Mouse (Mus musculus): ENCODE data around the gene Cep97.
A peak's percentile ranks its signal among the peaks of the same experiment; 100 is the strongest.
"Not testable (repeated sequence)": the region's sequence is repeated elsewhere in the genome, so short reads cannot be mapped to it uniquely, and the experiment has no call there.

Gene Cep97

GRCm38 (mm10) chr16:55947876-55948410, 13.3 kb upstream of the Cep97 start:
- not testable (repeated sequence) for DNase-seq (ENCODE audit: extremely low read depth, low read depth)

GRCm38 (mm10) chr16:55947266-55947665, 12.6 kb upstream of the Cep97 start:
- no peak for DNase-seq (ENCODE audit: extremely low read depth, low read depth)

- no peak for DNase-seq (ENCODE audit: extremely low read depth, low read depth)
Measured at GRCm38 (mm10) chr16:55940781-55941180, 6.1 kb upstream of the Cep97 start.

- DNase-seq (ENCODE audit: extremely low read depth, low read depth), result no peak
Measured at GRCm38 (mm10) chr16:55939703-55940102, 5.0 kb upstream of the Cep97 start.

- DNase-seq (ENCODE audit: extremely low read depth, low read depth), result no peak
Measured at GRCm38 (mm10) chr16:55938761-55939160, 4.1 kb upstream of the Cep97 start.

GRCm38 (mm10) chr16:55933681-55934343, 843 bp downstream of the Cep97 start:
- peak; percentile 28 for DNase-seq (ENCODE audit: extremely low read depth, low read depth)

GRCm38 (mm10) chr16:55924010-55924409, 10.6 kb downstream of the Cep97 start:
- DNase-seq (ENCODE audit: extremely low read depth, low read depth), result no peak

- no peak for DNase-seq (ENCODE audit: extremely low read depth, low read depth)
Measured at GRCm38 (mm10) chr16:55922079-55922478, 12.6 kb downstream of the Cep97 start.

GRCm38 (mm10) chr16:55914716-55915115, 19.9 kb downstream of the Cep97 start:
- DNase-seq (ENCODE audit: extremely low read depth, low read depth), result no peak

- DNase-seq (ENCODE audit: extremely low read depth, low read depth), result no peak
Measured at GRCm38 (mm10) chr16:55910208-55910793, 24.4 kb downstream of the Cep97 start.

GRCm38 (mm10) chr16:55906928-55907679, 27.6 kb downstream of the Cep97 start:
- no peak for DNase-seq (ENCODE audit: extremely low read depth, low read depth)

GRCm38 (mm10) chr16:55905370-55905769, 29.3 kb downstream of the Cep97 start:
- DNase-seq (ENCODE audit: extremely low read depth, low read depth), result no peak

GRCm38 (mm10) chr16:55901839-55902756, 32.6 kb downstream of the Cep97 start:
- no peak for DNase-seq (ENCODE audit: extremely low read depth, low read depth)

GRCm38 (mm10) chr16:55898385-55899002, 36.2 kb downstream of the Cep97 start:
- no peak for DNase-seq (ENCODE audit: extremely low read depth, low read depth)

- DNase-seq (ENCODE audit: extremely low read depth, low read depth), result peak; percentile 64
Measured at GRCm38 (mm10) chr16:55895651-55896095, 39.0 kb downstream of the Cep97 start.

- peak; percentile 65 for DNase-seq (ENCODE audit: extremely low read depth, low read depth)
Measured at GRCm38 (mm10) chr16:55894893-55895650, 39.6 kb downstream of the Cep97 start, which contains the start of gene Nxpe3. Gene Nxpe3, minus strand, starts transcription at chr16:55895285.

- DNase-seq (ENCODE audit: extremely low read depth, low read depth), result peak; percentile 43
Measured at GRCm38 (mm10) chr16:55894536-55894892, 40.1 kb downstream of the Cep97 start.

GRCm38 (mm10) chr16:55893410-55894107, 41.1 kb downstream of the Cep97 start:
- DNase-seq (ENCODE audit: extremely low read depth, low read depth), result no peak

GRCm38 (mm10) chr16:55892484-55892883, 42.2 kb downstream of the Cep97 start:
- DNase-seq (ENCODE audit: extremely low read depth, low read depth), result peak; percentile 69

Data from MEL-GATA-1-ER (cell line).